Mouse (Mus musculus): Measurements from ENCODE around the gene Nutf2.

- TF ChIP-seq CTCF (conservative IDR thresholded peaks at IDR 0.05; ENCODE audit: low read length) = no peak
- no peak for TF ChIP-seq NANOG (IDR thresholded peaks at IDR 0.05; ENCODE audit: borderline replicate concordance, low read length)
Measured at GRCm38 (mm10) chr8:105820925-105821324, 39.5 kb upstream of the Nutf2 start.

Data from E14TG2a.4 (cell line).